In the genomic region with DNA sequence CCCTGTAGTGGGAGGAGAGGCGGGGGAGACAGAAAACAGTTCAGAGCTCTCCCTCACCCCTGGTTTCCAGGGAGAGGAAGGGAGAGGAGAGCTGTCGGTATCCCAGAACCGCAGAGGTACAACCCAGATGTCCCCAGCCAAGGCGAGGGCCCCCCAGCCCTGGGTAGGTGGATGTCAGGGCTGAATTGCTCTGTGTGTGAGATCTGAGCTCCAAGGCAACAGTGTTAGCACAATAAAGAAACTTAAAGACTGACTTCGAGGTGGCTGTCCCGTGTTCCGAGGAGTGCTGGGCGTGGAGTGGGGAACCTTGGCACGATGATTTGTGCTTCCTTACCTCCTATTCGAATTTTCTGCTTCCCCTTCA, we compare ENCODE assay signal across 9 mouse cellular contexts. TPM values are rescaled to one million over a fixed set of nuclear protein-coding genes. Genes with fewer than 3 reads are reported as not detected.
DNase-seq lines count a peak whose midpoint lies in the region; ATAC-seq and TF ChIP-seq lines count a peak whose summit lies in the region.
"Had no signal": no experiment of that assay in that cellular context is flagged by ENCODE, and none has a peak within 500 bp of the region (broad histone marks: within the 10 kb centered on the region; RNA-seq: fewer than 3 reads in every experiment).

No protein-coding gene starts in this region.

- no peaks in the 10 kb centered on the region for H3K36me3 ChIP-seq in heart, embryonic 12.5 days
- H3K36me3 ChIP-seq in ES-E14 (ENCODE audit: control insufficient read depth, insufficient read depth, low read length, poor library complexity, severe bottlenecking), result no peaks in the 10 kb centered on the region
- H3K36me3 ChIP-seq in hindbrain, embryonic 13.5 days, result no peaks in the 10 kb centered on the region

- WGBS in heart, embryonic 12.5 days, result 3% methylated on average over 10 of the region's 10 CpGs
- 1% methylated on average over 10 of the region's 10 CpGs for WGBS in hindbrain, embryonic 13.5 days

- DNase-seq in heart, postnatal 10 days, result no peak
- DNase-seq in ES-E14 (ENCODE audit: low read depth, low spot score), result no peak
- no peak for DNase-seq in embryo, embryonic 10.5 days (ENCODE audit: low spot score)
- DNase-seq in adrenal gland, adult 8-10 months, result no peak
- no peak for DNase-seq in retina, embryonic 14.5 days (ENCODE audit: low spot score)

- no peaks in the 10 kb centered on the region for H3K9me3 ChIP-seq in heart, embryonic 12.5 days (replicated peaks)
- no peaks in the 10 kb centered on the region for H3K9me3 ChIP-seq in ES-E14 (ENCODE audit: control insufficient read depth, insufficient read depth, low read depth, low read length)
- no peaks in the 10 kb centered on the region for H3K9me3 ChIP-seq in hindbrain, embryonic 13.5 days

- no peak overlapping the region for H3K27ac ChIP-seq in heart, embryonic 12.5 days (ENCODE audit: poor library complexity, severe bottlenecking)
- no peak overlapping the region for H3K27ac ChIP-seq in ES-E14 (ENCODE audit: insufficient read depth, low read depth, low read length, poor library complexity, severe bottlenecking)
- H3K27ac ChIP-seq in hindbrain, embryonic 13.5 days, result peak overlapping the region; percentile 77

- peak overlapping the region; percentile 92 for H3K4me2 ChIP-seq in heart, embryonic 12.5 days
- H3K4me2 ChIP-seq in hindbrain, embryonic 13.5 days, result peak overlapping the region; percentile 90

- ATAC-seq in heart, embryonic 12.5 days (ENCODE audit: insufficient number of reproducible peaks, low FRiP score), result no peak; the same call in 1 of the 2 replicates
- 0 out of 2 replicates have a peak, but pooled peaks have one; percentile 0 for ATAC-seq in hindbrain, embryonic 13.5 days (ENCODE audit: low FRiP score)
- ATAC-seq in megakaryocyte progenitor cell, adult 5-6 weeks (replicated peaks; ENCODE audit: poor library complexity), result peak; percentile 17

- H3K4me3 ChIP-seq in heart, embryonic 12.5 days, result peak overlapping the region; percentile 59
- peak overlapping the region; percentile 71 to 87 for H3K4me3 ChIP-seq in ES-E14 (ENCODE audit: insufficient read depth in 1 of 2, low read depth in 1 of 2, low read length in 2 of 2, poor library complexity in 1 of 2, severe bottlenecking in 1 of 2)
- peak overlapping the region; percentile 74 for H3K4me3 ChIP-seq in hindbrain, embryonic 13.5 days

- peaks cover 10% of the 10 kb centered on the region for H3K4me1 ChIP-seq in heart, embryonic 12.5 days (replicated peaks)
- no peaks in the 10 kb centered on the region; a peak in 1 of 4 replicates for H3K4me1 ChIP-seq in ES-E14 (ENCODE audit: control insufficient read depth in 2 of 2, insufficient read depth in 2 of 2, low read length in 2 of 2, poor library complexity in 1 of 2)
- peaks cover 14% of the 10 kb centered on the region for H3K4me1 ChIP-seq in hindbrain, embryonic 13.5 days (replicated peaks)

- peaks cover 59% of the 10 kb centered on the region for H3K27me3 ChIP-seq in heart, embryonic 12.5 days (replicated peaks)
- H3K27me3 ChIP-seq in hindbrain, embryonic 13.5 days, result peaks cover 43% of the 10 kb centered on the region

- in situ Hi-C loops in ES-E14 (cut with MboI; ENCODE audit: low sequenced_read_pairs in 2 of 2, unreplicated experiment in 2 of 2), result no loop called here

- H3K9ac ChIP-seq in heart, embryonic 12.5 days, result peak overlapping the region; percentile 70; the same call in 1 of the 2 replicates
- H3K9ac ChIP-seq in ES-E14 (ENCODE audit: insufficient read depth, low read depth, low read length, poor library complexity, severe bottlenecking), result no peak overlapping the region
- peak overlapping the region; percentile 81 for H3K9ac ChIP-seq in hindbrain, embryonic 13.5 days

- intact Hi-C loops in heart, postnatal 10 days (cut with DNase I), result loop anchor here (1.0 to 5.0 kb wide), 2 partner anchors 35 to 49 kb away; no protein-coding TSS in a partner anchor

TF ChIP-seq in ES-E14, 5 proteins besides CTCF, POLR2A, EP300 and RAD21:
- TF ChIP-seq MAFK (IDR thresholded peaks at IDR 0.05; ENCODE audit: insufficient read depth, low read depth, low read length) (no peak), HCFC1 (IDR thresholded peaks at IDR 0.05; ENCODE audit: borderline replicate concordance, insufficient read depth, low read length) (peak; percentile 1; the same call in 1 of the 2 replicates)
TF ChIP-seq in ES-E14: peak in this region for 1.

RNA-seq across cellular contexts. Expression of gene Vsig8, which starts 7.7 kb away (rescaled TPM):
- 0.24 and 0.33 TPM in 2 replicates for polyA plus RNA-seq in heart, embryonic 12.5 days (2016; fragmentation: Nextera tagmentation; extraction: Ambion mirVana)
- total RNA-seq in heart, postnatal 10 days (2021), result under 1 TPM in 1 of 2 experiments, not detected in 1; 0.24 TPM
- total RNA-seq in ES-E14 (2012; rRNA removed), result 0.09 and 0.26 TPM in 2 replicates
- 0.17 and 0.18 TPM in 2 replicates for polyA plus RNA-seq in hindbrain, embryonic 13.5 days (2015; fragmentation: Nextera tagmentation; extraction: Ambion mirVana)
- not detected in 2 replicates for total RNA-seq in megakaryocyte progenitor cell, adult 5-6 weeks (2015)
- total RNA-seq in megakaryocyte progenitor cell, adult 5-6 weeks (2017), result not detected in 2 replicates
- total RNA-seq in adrenal gland, adult 8-10 months (2022), result 1 to 10 TPM in 1 of 4 experiments, under 1 TPM in 2, not detected in 1; 0.38 to 1.1 (median 0.43) TPM
- polyA plus RNA-seq: C2C12 had no signal

RNA-seq across cellular contexts. Expression of gene Slamf8, which starts 26.9 kb away (rescaled TPM):
- polyA plus RNA-seq in heart, embryonic 12.5 days (2016; fragmentation: Nextera tagmentation; extraction: Ambion mirVana), result not detected in 2 replicates
- total RNA-seq in heart, postnatal 10 days (2021), result not detected
- not detected in 2 replicates for total RNA-seq in ES-E14 (2012; rRNA removed)
- not detected in 2 replicates for polyA plus RNA-seq in hindbrain, embryonic 13.5 days (2015; fragmentation: Nextera tagmentation; extraction: Ambion mirVana)
- total RNA-seq in megakaryocyte progenitor cell, adult 5-6 weeks (2015), result 0.46 TPM in 1 of 2 replicates, not detected in the other
- total RNA-seq in megakaryocyte progenitor cell, adult 5-6 weeks (2017), result 0.41 TPM in 1 of 2 replicates, not detected in the other
- 1 to 10 TPM in 1 of 4 experiments, under 1 TPM in 3; 0.17 to 1.1 (median 0.89) TPM for total RNA-seq in adrenal gland, adult 8-10 months (2022)
- polyA plus RNA-seq: C2C12 had no signal

RNA-seq across cellular contexts. Expression of gene Fcrl6, which starts 38.9 kb away (rescaled TPM):
- not detected in 2 replicates for polyA plus RNA-seq in heart, embryonic 12.5 days (2016; fragmentation: Nextera tagmentation; extraction: Ambion mirVana)
- total RNA-seq in heart, postnatal 10 days (2021), result not detected
- total RNA-seq in ES-E14 (2012; rRNA removed), result not detected in 2 replicates
- polyA plus RNA-seq in hindbrain, embryonic 13.5 days (2015; fragmentation: Nextera tagmentation; extraction: Ambion mirVana), result not detected in 2 replicates
- total RNA-seq in megakaryocyte progenitor cell, adult 5-6 weeks (2015), result not detected in 2 replicates
- total RNA-seq in megakaryocyte progenitor cell, adult 5-6 weeks (2017), result not detected in 2 replicates
- not detected for total RNA-seq in adrenal gland, adult 8-10 months (2022)
- polyA plus RNA-seq: C2C12 had no signal

RNA-seq across cellular contexts. Expression of gene Cfap45, which starts 42.8 kb away (rescaled TPM):
- 1.7 and 3.0 TPM in 2 replicates for polyA plus RNA-seq in heart, embryonic 12.5 days (2016; fragmentation: Nextera tagmentation; extraction: Ambion mirVana)
- total RNA-seq in heart, postnatal 10 days (2021), result 1 to 10 TPM; 1.8 to 2.8 TPM
- total RNA-seq in ES-E14 (2012; rRNA removed), result 0.67 and 1.2 TPM in 2 replicates
- polyA plus RNA-seq in hindbrain, embryonic 13.5 days (2015; fragmentation: Nextera tagmentation; extraction: Ambion mirVana), result 3.7 and 5.2 TPM in 2 replicates
- total RNA-seq in megakaryocyte progenitor cell, adult 5-6 weeks (2015), result 0.12 TPM in 1 of 2 replicates, not detected in the other
- total RNA-seq in megakaryocyte progenitor cell, adult 5-6 weeks (2017), result not detected in 2 replicates
- under 1 TPM; 0.17 to 0.62 (median 0.36) TPM for total RNA-seq in adrenal gland, adult 8-10 months (2022)
- polyA plus RNA-seq: C2C12 had no signal
